Mouse (Mus musculus) embryonic fibroblast, embryonic 13.5 days (primary cell): ENCODE results near the gene Phactr4.

ENCODE experiments used
- CTCF ChIP-seq: IDR thresholded peaks from 2 replicates; pipeline ENCODE4 v1.5.1; 2011; ENCODE audit warnings: mild to moderate bottlenecking, control low read depth, low read length, moderate library complexity, borderline replicate concordance; ENCODE audit not compliant: insufficient read depth
- POLR2A ChIP-seq: IDR thresholded peaks from 2 replicates; pipeline ENCODE4 v1.6.1; 2011; ENCODE audit warnings: low read depth, mild to moderate bottlenecking, control low read depth, low read length, moderate library complexity

DNA sequence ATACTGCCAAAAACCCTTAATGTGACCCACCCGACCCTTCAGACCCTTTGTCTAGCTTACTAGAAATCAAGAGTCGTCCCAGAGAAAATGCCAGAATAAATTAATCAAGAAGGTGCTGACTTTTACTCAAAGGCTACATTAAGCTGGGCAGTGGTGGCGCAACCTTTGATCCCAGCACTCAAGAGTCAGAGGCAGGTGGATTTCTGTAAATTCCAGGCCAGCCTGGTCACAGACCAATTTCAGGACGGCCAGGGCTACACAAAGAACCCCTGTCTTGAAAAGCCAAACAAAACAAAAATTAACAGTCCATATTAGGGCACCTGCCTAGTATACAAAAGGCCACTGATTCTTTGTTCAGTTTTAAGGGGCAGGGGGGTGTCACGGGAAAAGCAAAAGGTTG, 95.8 kb downstream of the Phactr4 start:
- TF ChIP-seq CTCF = no peak
- TF ChIP-seq POLR2A = no peak
